Mouse (Mus musculus): ENCODE measurements around the gene Rpl10a. TPM values are rescaled to one million over a fixed set of nuclear protein-coding genes. Genes with fewer than 3 reads are reported as not detected.

The Rpl10a gene
- polyA plus RNA-seq, 1 experiment from 2014 or later: 604 TPM

DNA sequence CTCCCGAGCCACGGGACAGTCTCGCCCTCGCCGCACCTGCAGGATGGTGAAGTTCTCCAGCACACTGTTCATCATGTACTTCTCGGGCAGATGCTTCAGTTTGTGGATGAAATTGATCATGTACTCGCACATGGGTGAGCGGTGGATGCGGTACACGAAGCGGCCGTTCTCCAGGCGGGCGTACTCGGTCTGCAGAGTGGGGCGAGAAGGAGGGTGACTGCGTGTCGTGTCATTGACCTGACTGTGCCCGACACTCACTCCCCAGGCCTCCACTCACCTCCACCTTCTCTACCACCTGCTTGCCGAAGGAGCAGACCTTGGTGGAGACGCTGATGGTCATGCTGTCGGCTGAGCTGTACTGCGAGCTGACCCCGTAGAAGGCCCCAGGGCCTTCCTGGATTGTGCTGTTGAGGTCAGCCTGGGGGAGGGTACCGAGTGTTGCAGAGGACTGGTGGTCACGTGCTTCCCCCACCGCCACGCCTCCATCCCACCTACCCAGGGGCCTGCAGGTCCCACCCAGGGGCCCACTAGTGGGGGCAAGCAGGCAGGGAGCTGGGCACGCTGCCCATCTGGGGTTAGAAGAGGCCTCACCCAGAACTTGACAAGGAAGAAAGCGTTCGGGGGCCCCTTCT lies 4.8 kb downstream of the Rpl10a start:
- H3K9ac ChIP-seq (ENCODE audit: low read depth, low read length): peak overlapping the region; percentile 40
- H3K36me3 ChIP-seq (ENCODE audit: control insufficient read depth, insufficient read depth, low read length): peaks cover 18% of the 10 kb centered on the region; the same call in 1 of the 2 replicates
- H3K4me2 ChIP-seq (ENCODE audit: low read depth, low read length): no peak overlapping the region
- no peak overlapping the region for H3K4me3 ChIP-seq (ENCODE audit: low read length)
- H3K27ac ChIP-seq (ENCODE audit: low read length): peak overlapping the region; percentile 35
- 0 out of 2 replicates have a peak, but pooled peaks have one; percentile 6 for ATAC-seq
- H3K4me1 ChIP-seq (ENCODE audit: control insufficient read depth, insufficient read depth, low read length): peaks cover 40% of the 10 kb centered on the region
- no peaks in the 10 kb centered on the region for H3K9me3 ChIP-seq (ENCODE audit: control insufficient read depth, low read length)
- 43% methylated on average over 31 of the region's 31 CpGs for WGBS
- H3K27me3 ChIP-seq (replicated peaks; ENCODE audit: control insufficient read depth, insufficient read depth, low read length): no peaks in the 10 kb centered on the region

DNA sequence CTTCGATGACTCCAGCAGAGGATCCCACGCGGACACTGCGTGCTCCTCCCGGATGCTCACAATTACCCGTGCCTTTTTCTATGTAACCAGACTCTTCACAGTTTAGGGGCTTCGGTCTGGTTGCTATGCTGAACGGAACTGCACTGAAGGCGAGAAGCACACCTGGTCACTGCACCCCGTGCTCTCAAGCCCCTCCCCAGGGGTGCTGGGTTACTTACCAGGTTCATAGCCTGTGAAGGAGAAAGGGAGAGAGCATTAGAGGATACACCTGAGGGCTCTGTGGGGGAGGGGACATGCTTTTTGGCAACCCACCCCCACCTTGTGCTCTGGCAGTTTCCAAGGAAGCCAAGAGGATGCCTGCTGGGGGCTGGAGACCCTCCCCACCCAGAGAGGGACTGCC lies 7.0 kb downstream of the Rpl10a start:
- Histone ChIP-seq H3K4me2 (ENCODE audit: low read depth, low read length) (no peak overlapping the region), H3K9me3 (ENCODE audit: control insufficient read depth, low read length) (no peaks in the 10 kb centered on the region), H3K4me1 (ENCODE audit: control insufficient read depth, insufficient read depth, low read length) (peaks cover 52% of the 10 kb centered on the region), H3K27me3 (replicated peaks; ENCODE audit: control insufficient read depth, insufficient read depth, low read length) (no peaks in the 10 kb centered on the region), H3K9ac (ENCODE audit: low read depth, low read length) (no peak overlapping the region), H3K36me3 (ENCODE audit: control insufficient read depth, insufficient read depth, low read length) (peaks cover 31% of the 10 kb centered on the region; the same call in 1 of the 2 replicates), H3K27ac (ENCODE audit: low read length) (no peak overlapping the region), H3K4me3 (ENCODE audit: low read length) (no peak overlapping the region)
- WGBS: 81% methylated on average over 10 of the region's 10 CpGs
- no peak for ATAC-seq

DNA sequence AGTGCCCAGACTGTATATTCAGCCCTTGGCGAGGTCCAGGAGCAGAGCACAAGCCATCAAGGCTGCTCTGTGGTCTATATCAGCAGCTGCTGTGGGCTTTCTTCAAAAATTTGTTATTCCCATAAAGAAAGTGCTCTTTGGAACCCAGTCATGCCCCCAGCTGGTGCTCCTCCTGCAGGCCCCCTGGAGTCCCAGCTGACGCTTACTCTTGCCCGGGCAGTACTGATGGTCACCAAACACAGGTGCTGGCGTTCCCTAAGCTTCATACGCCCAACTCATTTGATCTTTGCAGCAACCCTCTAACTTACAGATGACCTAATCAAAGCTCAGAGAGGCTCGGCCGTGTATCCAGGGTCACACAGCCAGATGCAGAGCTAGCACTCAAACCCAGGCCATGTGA lies 9.3 kb downstream of the Rpl10a start:
- Histone ChIP-seq H3K9ac (ENCODE audit: low read depth, low read length) (no peak overlapping the region), H3K27me3 (replicated peaks; ENCODE audit: control insufficient read depth, insufficient read depth, low read length) (no peaks in the 10 kb centered on the region), H3K9me3 (ENCODE audit: control insufficient read depth, low read length) (no peaks in the 10 kb centered on the region), H3K27ac (ENCODE audit: low read length) (no peak overlapping the region), H3K4me2 (ENCODE audit: low read depth, low read length) (no peak overlapping the region), H3K36me3 (ENCODE audit: control insufficient read depth, insufficient read depth, low read length) (peaks cover 26% of the 10 kb centered on the region; the same call in 1 of the 2 replicates), H3K4me1 (ENCODE audit: control insufficient read depth, insufficient read depth, low read length) (peaks cover 61% of the 10 kb centered on the region), H3K4me3 (ENCODE audit: low read length) (no peak overlapping the region)
- no peak for ATAC-seq
- 86% methylated on average over 7 of the region's 7 CpGs for WGBS

DNA sequence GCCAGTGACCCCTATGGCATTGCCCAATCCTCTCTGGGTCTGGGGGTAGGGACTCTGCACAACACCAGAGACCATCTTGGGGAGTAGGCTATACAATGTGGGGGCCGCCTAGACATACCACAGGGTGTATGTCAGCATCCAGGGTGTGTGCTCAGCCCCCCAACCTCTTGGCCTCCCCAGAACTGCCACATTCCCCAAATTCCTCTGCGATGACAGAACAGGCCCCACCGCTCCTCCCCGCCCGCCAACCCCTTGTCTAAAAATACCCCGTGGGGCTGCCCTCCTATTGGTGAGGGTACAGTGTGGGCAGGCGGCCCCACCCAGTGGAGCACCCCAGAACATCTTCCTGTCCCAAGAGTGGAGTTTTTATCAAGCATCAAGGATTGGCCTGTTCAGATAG lies 12.3 kb downstream of the Rpl10a start:
- Histone ChIP-seq H3K9ac (ENCODE audit: low read depth, low read length) (peak overlapping the region; percentile 59), H3K4me2 (ENCODE audit: low read depth, low read length) (peak overlapping the region; percentile 49), H3K27ac (ENCODE audit: low read length) (peak overlapping the region; percentile 83), H3K4me3 (ENCODE audit: low read length) (no peak overlapping the region), H3K4me1 (ENCODE audit: control insufficient read depth, insufficient read depth, low read length) (peaks cover 73% of the 10 kb centered on the region), H3K36me3 (ENCODE audit: control insufficient read depth, insufficient read depth, low read length) (peaks cover 15% of the 10 kb centered on the region; the same call in 1 of the 2 replicates), H3K27me3 (replicated peaks; ENCODE audit: control insufficient read depth, insufficient read depth, low read length) (no peaks in the 10 kb centered on the region), H3K9me3 (ENCODE audit: control insufficient read depth, low read length) (no peaks in the 10 kb centered on the region)
- ATAC-seq: peak; percentile 4; the same call in 1 of the 2 replicates
- 51% methylated on average over 7 of the region's 7 CpGs for WGBS

DNA sequence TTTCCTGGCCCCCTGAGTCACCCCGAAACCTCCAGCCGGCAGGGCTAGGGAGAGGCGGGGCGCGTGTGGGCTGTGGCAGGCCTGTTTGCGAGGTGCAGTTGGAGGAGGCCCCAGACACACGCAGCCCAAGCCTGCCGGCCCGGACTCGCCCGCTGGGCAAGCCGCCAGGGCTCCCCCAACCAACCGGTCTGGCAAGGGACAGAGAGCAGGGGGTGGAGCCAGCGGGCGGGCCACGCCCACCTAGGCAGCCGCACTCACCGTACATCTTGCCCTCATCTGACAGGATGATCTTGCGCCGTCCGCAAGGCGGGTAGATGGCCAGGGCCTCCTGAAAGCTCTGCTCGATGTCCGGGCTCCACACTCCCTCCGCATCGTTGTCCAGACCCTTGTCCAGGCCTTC lies 12.8 kb downstream of the Rpl10a start:
- ATAC-seq: peak; percentile 91
- H3K27ac ChIP-seq (ENCODE audit: low read length): peak overlapping the region; percentile 83
- peak overlapping the region; percentile 23 for H3K4me3 ChIP-seq (ENCODE audit: low read length)
- H3K4me2 ChIP-seq (ENCODE audit: low read depth, low read length): peak overlapping the region; percentile 49
- peaks cover 15% of the 10 kb centered on the region; the same call in 1 of the 2 replicates for H3K36me3 ChIP-seq (ENCODE audit: control insufficient read depth, insufficient read depth, low read length)
- H3K27me3 ChIP-seq (replicated peaks; ENCODE audit: control insufficient read depth, insufficient read depth, low read length): no peaks in the 10 kb centered on the region
- peak overlapping the region; percentile 59 for H3K9ac ChIP-seq (ENCODE audit: low read depth, low read length)
- peaks cover 78% of the 10 kb centered on the region for H3K4me1 ChIP-seq (ENCODE audit: control insufficient read depth, insufficient read depth, low read length)
- H3K9me3 ChIP-seq (ENCODE audit: control insufficient read depth, low read length): no peaks in the 10 kb centered on the region
- 3% methylated on average over 26 of the region's 26 CpGs for WGBS

DNA sequence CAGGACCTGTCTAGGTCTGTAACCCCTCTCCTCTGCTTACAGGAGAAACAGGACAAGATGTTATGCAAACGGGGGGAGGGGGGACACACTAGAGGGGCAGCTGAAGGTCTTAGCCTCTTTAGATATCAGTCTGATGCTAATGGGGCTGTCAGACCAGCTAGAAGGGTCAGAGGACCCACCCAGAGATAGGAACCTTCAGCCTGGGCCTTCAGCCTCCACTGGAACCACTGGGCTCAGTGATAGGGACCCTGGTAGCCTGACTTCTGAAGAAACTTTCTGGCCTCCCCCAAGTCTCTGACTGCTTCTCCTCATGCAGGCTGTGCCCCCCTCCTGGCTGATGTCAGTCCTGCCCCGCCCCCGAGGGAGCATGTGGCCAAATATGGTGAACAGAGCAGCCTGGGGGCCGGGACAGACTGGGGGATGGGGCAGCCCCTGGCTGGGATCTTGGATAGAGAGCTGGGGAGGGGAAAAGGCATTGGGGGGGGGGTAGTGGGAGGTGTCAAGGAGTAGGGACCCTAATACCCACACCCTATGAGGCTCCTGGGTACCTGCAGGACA lies 15.9 kb downstream of the Rpl10a start:
- Histone ChIP-seq H3K27ac (ENCODE audit: low read length) (peak overlapping the region; percentile 94), H3K4me1 (ENCODE audit: control insufficient read depth, insufficient read depth, low read length) (peaks cover 93% of the 10 kb centered on the region), H3K9ac (ENCODE audit: low read depth, low read length) (peak overlapping the region; percentile 67), H3K36me3 (ENCODE audit: control insufficient read depth, insufficient read depth, low read length) (peaks cover 10% of the 10 kb centered on the region; the same call in 1 of the 2 replicates), H3K9me3 (ENCODE audit: control insufficient read depth, low read length) (no peaks in the 10 kb centered on the region), H3K4me3 (ENCODE audit: low read length) (no peak overlapping the region), H3K4me2 (ENCODE audit: low read depth, low read length) (peak overlapping the region; percentile 52; the same call in 1 of the 2 replicates), H3K27me3 (replicated peaks; ENCODE audit: control insufficient read depth, insufficient read depth, low read length) (no peaks in the 10 kb centered on the region; the same call in 1 of the 2 replicates)
- WGBS: 42% methylated on average over 4 of the region's 4 CpGs
- ATAC-seq: no peak

DNA sequence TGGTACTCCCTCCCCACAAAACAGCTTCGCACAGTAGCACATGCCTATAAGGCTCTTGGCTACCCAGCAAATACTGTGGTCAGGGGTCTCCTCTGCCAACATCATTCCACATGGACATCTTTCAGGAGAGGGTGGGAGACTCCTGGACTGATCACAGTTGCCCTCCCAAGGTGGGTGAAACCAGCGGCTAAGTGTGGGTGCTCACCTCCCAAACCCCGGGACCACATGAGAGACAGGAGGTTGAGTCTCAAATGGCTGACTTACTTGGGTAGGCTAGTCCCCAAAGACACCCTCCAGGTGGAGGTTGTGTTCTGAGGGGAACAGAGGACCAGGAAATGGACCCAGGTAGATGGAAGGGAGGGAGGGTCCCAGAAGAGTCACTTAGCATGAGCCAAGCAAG lies 16.4 kb downstream of the Rpl10a start:
- Histone ChIP-seq H3K27me3 (replicated peaks; ENCODE audit: control insufficient read depth, insufficient read depth, low read length) (no peaks in the 10 kb centered on the region; the same call in 1 of the 2 replicates), H3K9me3 (ENCODE audit: control insufficient read depth, low read length) (no peaks in the 10 kb centered on the region), H3K4me2 (ENCODE audit: low read depth, low read length) (peak overlapping the region; percentile 52; the same call in 1 of the 2 replicates), H3K4me3 (ENCODE audit: low read length) (no peak overlapping the region), H3K9ac (ENCODE audit: low read depth, low read length) (peak overlapping the region; percentile 67), H3K36me3 (ENCODE audit: control insufficient read depth, insufficient read depth, low read length) (peaks cover 8% of the 10 kb centered on the region; the same call in 1 of the 2 replicates), H3K27ac (ENCODE audit: low read length) (peak overlapping the region; percentile 94), H3K4me1 (ENCODE audit: control insufficient read depth, insufficient read depth, low read length) (peaks cover 94% of the 10 kb centered on the region)
- 57% methylated on average over 3 of the region's 3 CpGs for WGBS
- ATAC-seq: no peak

DNA sequence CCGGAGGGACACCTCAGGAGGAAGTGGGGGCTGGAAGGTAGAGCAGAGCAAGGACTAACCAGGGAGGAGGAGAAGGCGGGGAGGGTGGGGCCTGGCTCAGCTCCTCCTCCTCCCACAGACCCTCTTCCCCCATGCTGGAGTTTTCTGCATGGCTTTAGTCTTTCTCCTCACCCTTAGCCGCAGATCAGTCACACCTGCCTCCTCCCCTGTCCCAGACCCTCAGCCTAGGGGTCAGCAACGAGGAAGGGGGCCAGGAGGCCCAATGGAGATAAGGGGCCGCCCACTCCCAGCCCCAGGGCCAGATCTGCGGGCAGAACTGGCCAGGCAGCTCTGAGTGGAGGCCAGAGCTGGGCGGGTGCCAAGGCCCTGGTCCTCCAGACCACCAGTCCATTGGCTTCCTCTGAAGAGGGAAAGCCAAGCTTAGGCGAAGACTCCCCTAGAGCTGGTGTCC lies 17.0 kb downstream of the Rpl10a start:
- H3K9me3 ChIP-seq (ENCODE audit: control insufficient read depth, low read length): no peaks in the 10 kb centered on the region
- WGBS: 8% methylated on average over 8 of the region's 8 CpGs
- H3K4me3 ChIP-seq (ENCODE audit: low read length): peak overlapping the region; percentile 35
- H3K27me3 ChIP-seq (replicated peaks; ENCODE audit: control insufficient read depth, insufficient read depth, low read length): no peaks in the 10 kb centered on the region; the same call in 1 of the 2 replicates
- peak overlapping the region; percentile 67 for H3K9ac ChIP-seq (ENCODE audit: low read depth, low read length)
- peaks cover 89% of the 10 kb centered on the region for H3K4me1 ChIP-seq (ENCODE audit: control insufficient read depth, insufficient read depth, low read length)
- ATAC-seq: no peak
- H3K36me3 ChIP-seq (ENCODE audit: control insufficient read depth, insufficient read depth, low read length): 0 out of 2 replicates have a peak, but pooled peaks cover 2% of the 10 kb centered on the region
- peak overlapping the region; percentile 94 for H3K27ac ChIP-seq (ENCODE audit: low read length)
- H3K4me2 ChIP-seq (ENCODE audit: low read depth, low read length): peak overlapping the region; percentile 52

DNA sequence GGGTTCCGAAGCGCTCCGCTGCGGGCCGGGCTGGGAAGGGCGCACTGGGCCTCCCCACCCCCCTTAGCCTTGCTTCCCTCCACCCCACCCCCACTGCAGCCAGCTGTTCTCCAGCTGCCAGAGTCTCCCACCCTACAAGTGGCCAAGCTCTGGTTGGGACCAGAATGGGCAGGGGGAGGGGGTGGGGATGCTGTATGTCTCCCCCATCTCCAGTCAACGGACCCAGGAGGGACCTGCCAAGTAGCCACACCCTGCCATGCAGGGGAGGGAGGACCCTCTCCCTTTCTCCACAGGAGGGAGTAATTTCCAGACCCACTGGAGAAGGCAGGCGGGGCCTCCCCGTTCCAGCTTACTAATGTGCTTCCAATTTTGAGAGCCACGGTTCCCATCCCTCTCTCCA lies 17.6 kb downstream of the Rpl10a start:
- H3K4me1 ChIP-seq (ENCODE audit: control insufficient read depth, insufficient read depth, low read length): peaks cover 83% of the 10 kb centered on the region
- no peaks in the 10 kb centered on the region; the same call in 1 of the 2 replicates for H3K27me3 ChIP-seq (replicated peaks; ENCODE audit: control insufficient read depth, insufficient read depth, low read length)
- H3K27ac ChIP-seq (ENCODE audit: low read length): peak overlapping the region; percentile 94
- 0 out of 2 replicates have a peak, but pooled peaks have one; percentile 3 for ATAC-seq
- no peaks in the 10 kb centered on the region for H3K9me3 ChIP-seq (ENCODE audit: control insufficient read depth, low read length)
- H3K4me3 ChIP-seq (ENCODE audit: low read length): peak overlapping the region; percentile 35
- peak overlapping the region; percentile 67 for H3K9ac ChIP-seq (ENCODE audit: low read depth, low read length)
- H3K36me3 ChIP-seq (ENCODE audit: control insufficient read depth, insufficient read depth, low read length): no peaks in the 10 kb centered on the region
- 9% methylated on average over 10 of the region's 10 CpGs for WGBS
- H3K4me2 ChIP-seq (ENCODE audit: low read depth, low read length): peak overlapping the region; percentile 52
